Mouse (Mus musculus): Measurements from ENCODE around the gene Ddit4.

DNA sequence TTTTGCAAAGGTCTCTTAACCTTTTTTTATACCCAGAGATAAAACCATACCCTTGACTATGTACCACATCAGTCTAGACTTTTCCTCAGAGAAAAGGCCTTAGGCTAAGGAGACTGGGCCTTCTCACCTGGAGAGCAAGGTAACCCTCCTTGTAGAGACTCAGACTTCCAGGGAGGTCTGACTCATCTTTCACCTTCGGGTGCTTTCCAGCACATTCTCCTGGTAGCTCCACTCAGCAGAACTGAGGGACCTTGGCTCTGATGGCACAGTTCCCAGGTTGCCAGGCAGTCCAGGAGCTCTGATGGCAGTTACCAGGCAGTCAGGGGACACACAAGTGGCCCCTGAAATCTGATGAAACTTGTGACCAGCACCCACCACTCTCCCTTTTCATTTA lies 2.4 kb downstream of the Ddit4 start:
- TF ChIP-seq GATA1 (IDR thresholded peaks at IDR 0.05; ENCODE audit: low read length) = no peak
- no peak for TF ChIP-seq TAL1 (IDR thresholded peaks at IDR 0.05; ENCODE audit: low read length)

Measured in erythroblast, embryonic 14.5 days (primary cell).